Mouse (Mus musculus): ENCODE results near the gene Ccl17. TPM values are rescaled to one million over a fixed set of nuclear protein-coding genes. Genes with fewer than 3 reads are reported as not detected.
A peak's percentile ranks its signal among the peaks of the same experiment; 100 is the strongest.

The Ccl17 gene
- polyA plus RNA-seq, 1 experiment from 2014 or later = not detected

- ATAC-seq (ENCODE audit: insufficient read depth) = peak; percentile 73; the same call in 1 of the 2 replicates
- Histone ChIP-seq H3K9ac (no peak overlapping the region), H3K4me3 (replicated peaks) (no peak overlapping the region), H3K9me3 (replicated peaks) (no peaks in the 10 kb centered on the region), H3K27me3 (peaks cover 38% of the 10 kb centered on the region), H3K4me1 (replicated peaks) (peaks cover 31% of the 10 kb centered on the region), H3K27ac (replicated peaks) (no peak overlapping the region), H3K36me3 (replicated peaks) (no peaks in the 10 kb centered on the region), H3K4me2 (no peak overlapping the region)
- 79% methylated on average over 4 of the region's 4 CpGs for WGBS (ENCODE audit: insufficient replicate concordance)
Observed at GRCm38 (mm10) chr8:94794368-94794767, 15.9 kb upstream of the Ccl17 start.

GRCm38 (mm10) chr8:94794782-94795181, 15.5 kb upstream of the Ccl17 start:
- WGBS (ENCODE audit: insufficient replicate concordance) = 80% methylated on average over 2 of the region's 2 CpGs
- ATAC-seq (ENCODE audit: insufficient read depth) = peak; percentile 75
- H3K4me1 ChIP-seq (replicated peaks) = peaks cover 26% of the 10 kb centered on the region

GRCm38 (mm10) chr8:94800278-94800968, 9.8 kb upstream of the Ccl17 start:
- H3K4me2 ChIP-seq = no peak overlapping the region
- no peak overlapping the region for H3K4me3 ChIP-seq (replicated peaks)
- 33% methylated on average over 7 of the region's 7 CpGs for WGBS (ENCODE audit: insufficient replicate concordance)
- no peaks in the 10 kb centered on the region for H3K36me3 ChIP-seq (replicated peaks)
- H3K27me3 ChIP-seq = peaks cover 32% of the 10 kb centered on the region
- ATAC-seq (ENCODE audit: insufficient read depth) = no peak
- H3K9ac ChIP-seq = no peak overlapping the region
- H3K4me1 ChIP-seq (replicated peaks) = peaks cover 36% of the 10 kb centered on the region
- no peaks in the 10 kb centered on the region for H3K9me3 ChIP-seq (replicated peaks)
- no peak overlapping the region for H3K27ac ChIP-seq (replicated peaks)

More at GRCm38 (mm10) chr8:94794782-94795181, 15.5 kb upstream of the Ccl17 start:
- Histone ChIP-seq H3K27ac (replicated peaks) (no peak overlapping the region), H3K9ac (no peak overlapping the region), H3K4me2 (no peak overlapping the region), H3K27me3 (peaks cover 34% of the 10 kb centered on the region), H3K9me3 (replicated peaks) (no peaks in the 10 kb centered on the region), H3K4me3 (replicated peaks) (no peak overlapping the region), H3K36me3 (replicated peaks) (no peaks in the 10 kb centered on the region)

GRCm38 (mm10) chr8:94801293-94802095, 8.8 kb upstream of the Ccl17 start:
- no peak overlapping the region for H3K4me2 ChIP-seq

GRCm38 (mm10) chr8:94802375-94802774, 7.9 kb upstream of the Ccl17 start:
- Histone ChIP-seq H3K36me3 (replicated peaks) (no peaks in the 10 kb centered on the region), H3K9me3 (replicated peaks) (no peaks in the 10 kb centered on the region), H3K4me3 (replicated peaks) (no peak overlapping the region), H3K27ac (replicated peaks) (no peak overlapping the region), H3K9ac (no peak overlapping the region), H3K4me1 (replicated peaks) (peaks cover 36% of the 10 kb centered on the region), H3K4me2 (no peak overlapping the region), H3K27me3 (peaks cover 45% of the 10 kb centered on the region)
- 13% methylated on average over 4 of the region's 4 CpGs for WGBS (ENCODE audit: insufficient replicate concordance)
- ATAC-seq (ENCODE audit: insufficient read depth) = no peak

More at GRCm38 (mm10) chr8:94801293-94802095, 8.8 kb upstream of the Ccl17 start:
- Histone ChIP-seq H3K4me1 (replicated peaks) (peaks cover 36% of the 10 kb centered on the region), H3K9ac (no peak overlapping the region), H3K4me3 (replicated peaks) (no peak overlapping the region), H3K27me3 (peaks cover 41% of the 10 kb centered on the region), H3K9me3 (replicated peaks) (no peaks in the 10 kb centered on the region), H3K36me3 (replicated peaks) (no peaks in the 10 kb centered on the region), H3K27ac (replicated peaks) (no peak overlapping the region)
- WGBS (ENCODE audit: insufficient replicate concordance) = 30% methylated on average over 14 of the region's 14 CpGs
- ATAC-seq (ENCODE audit: insufficient read depth) = no peak

- ATAC-seq (ENCODE audit: insufficient read depth) = no peak
- H3K9me3 ChIP-seq (replicated peaks) = no peaks in the 10 kb centered on the region
- H3K36me3 ChIP-seq (replicated peaks) = no peaks in the 10 kb centered on the region
- H3K9ac ChIP-seq = no peak overlapping the region
- peaks cover 47% of the 10 kb centered on the region for H3K4me1 ChIP-seq (replicated peaks)
- H3K27ac ChIP-seq (replicated peaks) = no peak overlapping the region
- 47% methylated on average over 6 of the region's 6 CpGs for WGBS (ENCODE audit: insufficient replicate concordance)
- peaks cover 48% of the 10 kb centered on the region for H3K27me3 ChIP-seq
- no peak overlapping the region for H3K4me3 ChIP-seq (replicated peaks)
- H3K4me2 ChIP-seq = no peak overlapping the region
Observed at GRCm38 (mm10) chr8:94803551-94803950, 6.7 kb upstream of the Ccl17 start.

GRCm38 (mm10) chr8:94804546-94805340, 5.5 kb upstream of the Ccl17 start:
- H3K9me3 ChIP-seq (replicated peaks) = no peaks in the 10 kb centered on the region
- H3K36me3 ChIP-seq (replicated peaks) = no peaks in the 10 kb centered on the region
- peaks cover 48% of the 10 kb centered on the region for H3K27me3 ChIP-seq
- peaks cover 59% of the 10 kb centered on the region for H3K4me1 ChIP-seq (replicated peaks)
- H3K4me2 ChIP-seq = no peak overlapping the region
- ATAC-seq (ENCODE audit: insufficient read depth) = no peak
- H3K4me3 ChIP-seq (replicated peaks) = no peak overlapping the region
- 16% methylated on average over 10 of the region's 10 CpGs for WGBS (ENCODE audit: insufficient replicate concordance)
- H3K27ac ChIP-seq (replicated peaks) = no peak overlapping the region
- H3K9ac ChIP-seq = no peak overlapping the region

GRCm38 (mm10) chr8:94805811-94806210, 4.4 kb upstream of the Ccl17 start:
- no peak overlapping the region for H3K27ac ChIP-seq (replicated peaks)
- peaks cover 45% of the 10 kb centered on the region for H3K27me3 ChIP-seq
- no peaks in the 10 kb centered on the region for H3K36me3 ChIP-seq (replicated peaks)
- peaks cover 60% of the 10 kb centered on the region for H3K4me1 ChIP-seq (replicated peaks)
- ATAC-seq (ENCODE audit: insufficient read depth) = no peak
- 63% methylated on average over 4 of the region's 4 CpGs for WGBS (ENCODE audit: insufficient replicate concordance)
- no peak overlapping the region for H3K9ac ChIP-seq
- no peaks in the 10 kb centered on the region for H3K9me3 ChIP-seq (replicated peaks)
- no peak overlapping the region for H3K4me2 ChIP-seq
- H3K4me3 ChIP-seq (replicated peaks) = no peak overlapping the region

- H3K9ac ChIP-seq = no peak overlapping the region
- H3K27ac ChIP-seq (replicated peaks) = no peak overlapping the region
- no peak overlapping the region for H3K4me3 ChIP-seq (replicated peaks)
- no peaks in the 10 kb centered on the region for H3K36me3 ChIP-seq (replicated peaks)
- WGBS (ENCODE audit: insufficient replicate concordance) = 60% methylated on average over 7 of the region's 7 CpGs
- H3K4me1 ChIP-seq (replicated peaks) = peaks cover 48% of the 10 kb centered on the region
- ATAC-seq (ENCODE audit: insufficient read depth) = no peak
- H3K4me2 ChIP-seq = no peak overlapping the region
- H3K27me3 ChIP-seq = peaks cover 28% of the 10 kb centered on the region
- H3K9me3 ChIP-seq (replicated peaks) = no peaks in the 10 kb centered on the region
Observed at GRCm38 (mm10) chr8:94807506-94807905, 2.7 kb upstream of the Ccl17 start.

GRCm38 (mm10) chr8:94808372-94808771, 1.9 kb upstream of the Ccl17 start:
- 55% methylated on average over 6 of the region's 6 CpGs for WGBS (ENCODE audit: insufficient replicate concordance)
- Histone ChIP-seq H3K27me3 (peaks cover 28% of the 10 kb centered on the region), H3K4me1 (replicated peaks) (peaks cover 49% of the 10 kb centered on the region), H3K4me2 (no peak overlapping the region), H3K4me3 (replicated peaks) (no peak overlapping the region), H3K27ac (replicated peaks) (no peak overlapping the region), H3K9ac (no peak overlapping the region), H3K9me3 (replicated peaks) (no peaks in the 10 kb centered on the region), H3K36me3 (replicated peaks) (no peaks in the 10 kb centered on the region)
- no peak for ATAC-seq (ENCODE audit: insufficient read depth)

- Histone ChIP-seq H3K9ac (no peak overlapping the region), H3K4me3 (replicated peaks) (no peak overlapping the region), H3K4me1 (replicated peaks) (peaks cover 33% of the 10 kb centered on the region), H3K36me3 (replicated peaks) (no peaks in the 10 kb centered on the region), H3K27ac (replicated peaks) (no peak overlapping the region), H3K27me3 (peaks cover 14% of the 10 kb centered on the region), H3K9me3 (replicated peaks) (no peaks in the 10 kb centered on the region), H3K4me2 (no peak overlapping the region)
- no peak for ATAC-seq (ENCODE audit: insufficient read depth)
- 69% methylated on average over 5 of the region's 5 CpGs for WGBS (ENCODE audit: insufficient replicate concordance)
Observed at GRCm38 (mm10) chr8:94810855-94811254, 602 bp downstream of the Ccl17 start.
